Mouse (Mus musculus) C2C12 (cell line): ENCODE results near the gene Atf5. TPM values are rescaled to one million over a fixed set of nuclear protein-coding genes. Genes with fewer than 3 reads are reported as not detected.

Source experiments
- H3K27me3 ChIP-seq: one replicate; pipeline ENCODE4 v1.6.1; 2011; ENCODE audit not compliant: control insufficient read depth, insufficient read depth, insufficient read length
- H3K36me3 ChIP-seq: one replicate; pipeline ENCODE4 v1.6.1; 2011; ENCODE audit not compliant: control insufficient read depth, insufficient read depth
- H3K4me3 ChIP-seq: one replicate; pipeline ENCODE4 v1.5.1; 2011; ENCODE audit warnings: mild to moderate bottlenecking, control low read depth; ENCODE audit not compliant: poor library complexity, insufficient read depth, severe bottlenecking
- H3K79me2 ChIP-seq: one replicate; pipeline ENCODE4 v1.6.1; 2011; ENCODE audit not compliant: control insufficient read depth, insufficient read depth
- H3K79me3 ChIP-seq: one replicate; pipeline ENCODE4 v1.6.1; 2011; ENCODE audit warnings: low read depth, control low read depth
- H3ac ChIP-seq: one replicate; pipeline ENCODE3; 2011; ENCODE audit warnings: low read depth; ENCODE audit not compliant: control insufficient read depth, insufficient read length
- CEBPB ChIP-seq: IDR thresholded peaks from one replicate; pipeline ENCODE4 v1.6.1; 2011; ENCODE audit warnings: low read depth, mild to moderate bottlenecking, control low read depth, moderate library complexity
- CTCF ChIP-seq: IDR thresholded peaks from one replicate; pipeline ENCODE4 v1.5.1; 2011; ENCODE audit not compliant: control insufficient read depth, insufficient read depth, insufficient read length
- FOSL1 ChIP-seq: IDR thresholded peaks from one replicate; pipeline ENCODE4 v1.8.0; 2011; ENCODE audit warnings: mild to moderate bottlenecking, low read length; ENCODE audit not compliant: poor library complexity, insufficient read depth, severe bottlenecking
- MAX ChIP-seq: IDR thresholded peaks from one replicate; pipeline ENCODE4 v1.6.1; 2011; ENCODE audit warnings: mild to moderate bottlenecking, control low read depth
- MYOD1 ChIP-seq: IDR thresholded peaks from one replicate; pipeline ENCODE4 v1.6.1; 2011; ENCODE audit warnings: low read depth; ENCODE audit not compliant: control insufficient read depth, insufficient read length
- MYOG ChIP-seq: IDR thresholded peaks from one replicate; pipeline ENCODE4 v1.6.1; 2011; ENCODE audit not compliant: control insufficient read depth, insufficient read length; ENCODE audit errors: extremely low read depth
- USF1 ChIP-seq: IDR thresholded peaks from one replicate; pipeline ENCODE4 v1.6.1; 2011; ENCODE audit warnings: low read depth, mild to moderate bottlenecking, control low read depth, moderate library complexity
- long read RNA-seq, 2 experiments: library from polyadenylated mRNA; unstranded; transcript quantifications; one replicate each; pipeline ENCODE4 v2.0.0; 2019 to 2020
- polyA plus RNA-seq: library from polyadenylated mRNA; unstranded; fragments of >200 nt; fragmentation: generic; extraction: Trizol; gene quantifications from one replicate; pipeline ENCODE4 v1.2.1, GENCODE M21; 2012; ENCODE audit warnings: missing spikeins

Gene Atf5
- 290 TPM for polyA plus RNA-seq
- long read RNA-seq, experiment 1, partial matches to known transcripts, result 0 of 5 reads
- long read RNA-seq, experiment 1, other reads (novel, unspliced or antisense), result 5 of 5 reads
- long read RNA-seq, experiment 2, transcript Atf5-201 (3 exons, 1,816 nt), result major isoform, 6 of 12 reads
- long read RNA-seq, experiment 2, partial matches to known transcripts, result 0 of 12 reads
- long read RNA-seq, experiment 2, other reads (novel, unspliced or antisense), result 3 of 12 reads

DNA sequence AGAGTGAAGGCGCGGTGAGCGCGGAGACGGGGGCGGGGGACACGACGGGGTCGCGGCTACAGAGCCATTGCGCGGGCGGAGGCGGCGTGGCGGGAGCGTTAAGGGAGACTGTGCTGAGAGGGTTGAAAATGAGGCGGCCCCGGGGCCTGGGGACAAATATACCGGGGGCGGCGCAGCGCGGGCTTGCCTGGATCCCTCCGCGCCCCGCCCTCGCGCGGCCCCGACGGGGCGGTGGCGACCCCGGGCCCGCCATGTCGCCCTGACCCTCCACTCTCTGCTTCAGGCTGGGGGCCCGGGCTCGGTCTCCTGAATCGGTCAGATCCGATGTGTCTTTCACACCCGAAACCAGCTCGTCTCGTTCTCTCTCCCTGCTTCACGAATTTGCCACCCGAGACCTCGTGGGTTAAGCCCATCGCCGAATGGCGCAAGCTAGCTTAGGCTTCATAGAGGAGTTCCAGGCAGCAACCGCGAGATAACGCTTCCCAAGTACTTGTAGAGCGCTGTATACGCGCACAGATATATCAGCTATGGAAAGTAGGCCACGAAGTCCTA lies at the start of gene Atf5:
Gene Atf5 (minus strand): TSS at position 189 of the 552 bp plus-strand sequence.
- TF ChIP-seq FOSL1 (no peak), CTCF (peak; percentile 3), USF1 (no peak), MAX (no peak)
- Histone ChIP-seq H3K36me3 (peaks cover 47% of the 10 kb centered on the region), H3K27me3 (no peaks in the 10 kb centered on the region), H3ac (peak within 1 kb of the TSS; percentile 88), H3K79me3 (peaks cover 54% of the 10 kb centered on the region), H3K4me3 (peak within 1 kb of the TSS; percentile 65), H3K79me2 (peaks cover 71% of the 10 kb centered on the region)

DNA sequence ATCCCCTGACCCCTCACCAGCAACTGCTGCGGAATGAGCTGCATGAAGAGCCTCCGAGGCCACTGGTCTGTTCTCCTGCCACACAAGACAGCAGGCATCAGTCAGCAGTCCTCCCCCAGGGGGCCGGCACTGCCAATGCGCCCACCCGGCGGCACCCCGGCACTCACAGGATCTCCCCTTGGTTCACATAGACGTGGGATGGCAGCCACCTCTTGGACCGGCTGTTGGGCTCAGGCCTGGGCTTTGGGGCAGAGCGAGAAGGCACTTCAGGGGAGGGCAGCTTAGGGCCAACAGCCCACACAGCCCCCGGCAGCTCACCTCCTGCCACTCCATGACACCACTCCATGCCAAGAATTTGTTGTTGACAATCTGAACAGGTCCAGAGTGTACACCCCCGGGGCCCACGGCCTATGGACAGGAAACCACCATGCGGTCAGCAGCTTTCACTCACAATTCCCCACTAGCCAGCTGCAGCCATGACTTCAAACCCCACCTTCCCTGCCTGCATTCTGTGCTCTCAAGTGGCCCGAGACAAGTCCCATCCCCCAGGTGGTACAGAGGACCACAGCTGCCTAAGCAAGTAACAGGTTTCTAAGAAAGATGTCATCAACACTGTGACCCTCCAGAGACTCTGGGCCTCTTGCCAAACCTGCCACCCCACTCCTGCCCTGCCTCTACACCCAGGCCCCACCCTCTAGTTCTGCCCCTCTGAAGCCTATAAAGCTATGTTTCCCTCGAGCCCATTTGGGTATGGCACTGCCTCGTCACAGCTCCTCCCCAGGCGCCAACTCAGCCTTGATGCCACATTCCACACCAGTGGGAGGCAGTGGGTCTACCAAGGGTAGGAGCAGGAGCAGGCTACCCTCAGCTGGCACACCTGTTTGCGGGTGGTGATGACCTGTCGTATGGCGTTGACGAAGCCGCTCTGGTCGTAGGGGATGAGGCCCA lies 48.4 kb upstream of the Atf5 start:
- peaks cover 25% of the 10 kb centered on the region for H3K36me3 ChIP-seq

DNA sequence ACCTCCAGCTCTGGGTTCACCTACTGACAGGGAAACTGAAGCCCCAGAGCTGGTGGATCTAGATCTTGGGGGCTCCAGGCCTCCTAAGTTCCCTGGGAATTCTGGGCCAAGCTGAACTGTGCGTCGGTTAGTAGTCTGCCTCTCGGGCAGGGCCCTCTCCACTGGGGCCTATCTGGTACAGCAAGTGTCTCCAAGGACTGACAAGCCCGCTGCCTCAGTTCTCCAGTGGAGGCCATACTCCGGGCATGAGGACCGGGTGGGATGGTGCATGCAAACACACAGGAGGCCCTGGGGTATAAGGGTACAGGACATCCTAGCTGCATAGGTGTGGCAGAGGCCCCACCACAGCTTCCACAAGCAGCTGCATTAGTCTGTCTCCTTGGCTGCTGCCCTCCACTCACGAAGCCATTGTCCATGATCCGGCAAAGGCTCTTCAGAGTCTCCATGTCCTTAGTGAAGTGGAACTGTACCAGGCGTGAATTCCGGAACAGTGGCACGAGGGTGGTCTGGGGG lies 47.6 kb upstream of the Atf5 start:
- H3K36me3 ChIP-seq, result peaks cover 25% of the 10 kb centered on the region
- H3K27me3 ChIP-seq, result no peaks in the 10 kb centered on the region

More for the DNA sequence above, 48.4 kb upstream of the Atf5 start:
- Histone ChIP-seq H3K27me3 (no peaks in the 10 kb centered on the region), H3K79me2 (peaks cover 58% of the 10 kb centered on the region), H3K79me3 (peaks cover 35% of the 10 kb centered on the region), H3K4me3 (no peak overlapping the region), H3ac (peak overlapping the region; percentile 12)
- no peak for TF ChIP-seq USF1
- no peak for TF ChIP-seq MAX
- TF ChIP-seq FOSL1, result no peak
- no peak for TF ChIP-seq MYOG

DNA sequence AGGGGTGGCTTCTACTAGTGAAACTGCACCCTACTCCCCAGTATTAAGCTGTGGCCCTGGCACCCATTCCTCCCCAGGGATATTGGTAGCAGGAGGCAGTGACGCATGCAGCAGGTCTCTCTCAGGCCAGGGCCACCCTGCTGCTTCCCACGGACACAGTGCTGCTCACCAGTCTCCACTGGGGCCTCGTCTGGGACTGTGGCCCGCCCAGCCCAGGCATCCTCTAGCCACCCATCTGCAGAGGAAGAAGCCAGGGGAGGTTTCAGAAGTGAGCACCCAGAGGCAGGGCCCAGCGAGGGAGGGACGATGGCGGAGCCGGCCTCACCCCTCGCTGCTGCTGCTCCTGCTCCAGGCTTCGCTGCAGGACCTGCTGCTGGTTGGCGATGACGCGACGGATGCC lies 46.8 kb upstream of the Atf5 start:
- Histone ChIP-seq H3K4me3 (no peak overlapping the region), H3K79me2 (peaks cover 52% of the 10 kb centered on the region), H3K36me3 (peaks cover 25% of the 10 kb centered on the region), H3K79me3 (peaks cover 30% of the 10 kb centered on the region), H3ac (no peak overlapping the region), H3K27me3 (no peaks in the 10 kb centered on the region)
- TF ChIP-seq FOSL1 (no peak), CTCF (no peak), MYOG (no peak), USF1 (no peak), CEBPB (no peak), MYOD1 (no peak), MAX (no peak)

More for the DNA sequence above, 47.6 kb upstream of the Atf5 start:
- TF ChIP-seq MYOG (no peak), MAX (no peak), FOSL1 (no peak), USF1 (no peak), CTCF (no peak), MYOD1 (no peak), CEBPB (no peak)
- Histone ChIP-seq H3K79me3 (peaks cover 35% of the 10 kb centered on the region), H3K4me3 (no peak overlapping the region), H3K79me2 (peaks cover 58% of the 10 kb centered on the region), H3ac (no peak overlapping the region)

DNA sequence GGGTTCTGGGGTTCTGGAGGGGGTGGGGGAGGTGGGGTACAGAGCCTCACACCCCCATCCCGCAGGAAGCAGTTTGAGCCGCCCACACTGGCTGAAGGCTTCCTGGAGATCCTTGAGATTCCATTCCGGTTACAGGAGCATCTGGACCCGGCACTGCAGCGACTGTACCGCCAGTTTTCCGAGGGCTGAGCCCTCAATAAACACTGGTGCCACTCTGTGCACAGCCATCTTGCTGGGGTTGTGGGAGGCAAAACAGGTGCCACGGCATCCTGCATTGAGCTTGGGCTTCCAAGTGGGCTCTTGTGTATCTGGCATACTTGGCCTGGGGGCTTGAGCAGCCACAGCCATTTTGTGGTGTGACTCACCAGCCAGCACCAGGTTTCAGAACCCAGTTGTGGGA lies 46.0 kb upstream of the Atf5 start:
- no peak overlapping the region for H3ac ChIP-seq
- peaks cover 27% of the 10 kb centered on the region for H3K79me3 ChIP-seq
- no peaks in the 10 kb centered on the region for H3K27me3 ChIP-seq
- H3K79me2 ChIP-seq, result peaks cover 52% of the 10 kb centered on the region
- TF ChIP-seq MYOD1 (no peak), USF1 (no peak)
- no peak overlapping the region for H3K4me3 ChIP-seq
- peaks cover 25% of the 10 kb centered on the region for H3K36me3 ChIP-seq
